Mouse (Mus musculus): Measurements from ENCODE around the gene Chst5. TPM values are rescaled to one million over a fixed set of nuclear protein-coding genes. Genes with fewer than 3 reads are reported as not detected.

The Chst5 gene
- polyA plus RNA-seq, 1 experiment = not detected

GRCm38 (mm10) chr8:111865857-111866256, 44.4 kb downstream of the Chst5 start:
- H3K79me3 ChIP-seq (ENCODE audit: low read depth) = no peaks in the 10 kb centered on the region
- no peaks in the 10 kb centered on the region for H3K36me3 ChIP-seq (ENCODE audit: control insufficient read depth, insufficient read depth)
- no peaks in the 10 kb centered on the region for H3K27me3 ChIP-seq (ENCODE audit: control insufficient read depth, insufficient read depth, insufficient read length)
- TF ChIP-seq MAX (IDR thresholded peaks at IDR 0.05) (no peak), CTCF (IDR thresholded peaks at IDR 0.05; ENCODE audit: control insufficient read depth, insufficient read depth, insufficient read length) (no peak), FOSL1 (IDR thresholded peaks at IDR 0.05; ENCODE audit: insufficient read depth, low read length, poor library complexity, severe bottlenecking) (no peak), CEBPB (IDR thresholded peaks at IDR 0.05; ENCODE audit: low read depth) (no peak), USF1 (IDR thresholded peaks at IDR 0.05; ENCODE audit: low read depth) (no peak), MYOG (IDR thresholded peaks at IDR 0.05; ENCODE audit: control insufficient read depth, extremely low read depth, insufficient read length) (no peak), MYOD1 (IDR thresholded peaks at IDR 0.05; ENCODE audit: control insufficient read depth, insufficient read length, low read depth) (no peak)
- H3ac ChIP-seq (ENCODE audit: control insufficient read depth, insufficient read length, low read depth) = no peak overlapping the region
- H3K4me3 ChIP-seq (ENCODE audit: insufficient read depth, poor library complexity, severe bottlenecking) = no peak overlapping the region
- no peaks in the 10 kb centered on the region for H3K79me2 ChIP-seq (ENCODE audit: control insufficient read depth, insufficient read depth)

GRCm38 (mm10) chr8:111865130-111865852, 45.0 kb downstream of the Chst5 start:
- Histone ChIP-seq H3K27me3 (ENCODE audit: control insufficient read depth, insufficient read depth, insufficient read length) (no peaks in the 10 kb centered on the region), H3K4me3 (ENCODE audit: insufficient read depth, poor library complexity, severe bottlenecking) (no peak overlapping the region), H3ac (ENCODE audit: control insufficient read depth, insufficient read length, low read depth) (no peak overlapping the region)

GRCm38 (mm10) chr8:111864648-111865047, 45.6 kb downstream of the Chst5 start:
- TF ChIP-seq MYOD1 (IDR thresholded peaks at IDR 0.05; ENCODE audit: control insufficient read depth, insufficient read length, low read depth) (no peak), FOSL1 (IDR thresholded peaks at IDR 0.05; ENCODE audit: insufficient read depth, low read length, poor library complexity, severe bottlenecking) (no peak), CTCF (IDR thresholded peaks at IDR 0.05; ENCODE audit: control insufficient read depth, insufficient read depth, insufficient read length) (no peak), USF1 (IDR thresholded peaks at IDR 0.05; ENCODE audit: low read depth) (no peak), MYOG (IDR thresholded peaks at IDR 0.05; ENCODE audit: control insufficient read depth, extremely low read depth, insufficient read length) (no peak), MAX (IDR thresholded peaks at IDR 0.05) (no peak)
- Histone ChIP-seq H3K79me2 (ENCODE audit: control insufficient read depth, insufficient read depth) (no peaks in the 10 kb centered on the region), H3K4me3 (ENCODE audit: insufficient read depth, poor library complexity, severe bottlenecking) (no peak overlapping the region), H3K36me3 (ENCODE audit: control insufficient read depth, insufficient read depth) (no peaks in the 10 kb centered on the region), H3K27me3 (ENCODE audit: control insufficient read depth, insufficient read depth, insufficient read length) (no peaks in the 10 kb centered on the region), H3K79me3 (ENCODE audit: low read depth) (no peaks in the 10 kb centered on the region), H3ac (ENCODE audit: control insufficient read depth, insufficient read length, low read depth) (no peak overlapping the region)

More at GRCm38 (mm10) chr8:111865130-111865852, 45.0 kb downstream of the Chst5 start:
- Histone ChIP-seq H3K36me3 (ENCODE audit: control insufficient read depth, insufficient read depth) (no peaks in the 10 kb centered on the region), H3K79me3 (ENCODE audit: low read depth) (no peaks in the 10 kb centered on the region), H3K79me2 (ENCODE audit: control insufficient read depth, insufficient read depth) (no peaks in the 10 kb centered on the region)
- TF ChIP-seq CEBPB (IDR thresholded peaks at IDR 0.05; ENCODE audit: low read depth) = no peak
- TF ChIP-seq MYOD1 (IDR thresholded peaks at IDR 0.05; ENCODE audit: control insufficient read depth, insufficient read length, low read depth) = no peak
- TF ChIP-seq USF1 (IDR thresholded peaks at IDR 0.05; ENCODE audit: low read depth) = no peak
- no peak for TF ChIP-seq MAX (IDR thresholded peaks at IDR 0.05)
- no peak for TF ChIP-seq CTCF (IDR thresholded peaks at IDR 0.05; ENCODE audit: control insufficient read depth, insufficient read depth, insufficient read length)

GRCm38 (mm10) chr8:111863280-111863679, 47.0 kb downstream of the Chst5 start:
- Histone ChIP-seq H3K4me3 (ENCODE audit: insufficient read depth, poor library complexity, severe bottlenecking) (no peak overlapping the region), H3K79me3 (ENCODE audit: low read depth) (no peaks in the 10 kb centered on the region), H3ac (ENCODE audit: control insufficient read depth, insufficient read length, low read depth) (no peak overlapping the region), H3K79me2 (ENCODE audit: control insufficient read depth, insufficient read depth) (no peaks in the 10 kb centered on the region), H3K27me3 (ENCODE audit: control insufficient read depth, insufficient read depth, insufficient read length) (no peaks in the 10 kb centered on the region), H3K36me3 (ENCODE audit: control insufficient read depth, insufficient read depth) (no peaks in the 10 kb centered on the region)
- TF ChIP-seq MYOD1 (IDR thresholded peaks at IDR 0.05; ENCODE audit: control insufficient read depth, insufficient read length, low read depth) = no peak
- no peak for TF ChIP-seq MAX (IDR thresholded peaks at IDR 0.05)
- TF ChIP-seq CEBPB (IDR thresholded peaks at IDR 0.05; ENCODE audit: low read depth) = no peak
- TF ChIP-seq FOSL1 (IDR thresholded peaks at IDR 0.05; ENCODE audit: insufficient read depth, low read length, poor library complexity, severe bottlenecking) = no peak
- TF ChIP-seq MYOG (IDR thresholded peaks at IDR 0.05; ENCODE audit: control insufficient read depth, extremely low read depth, insufficient read length) = no peak
- TF ChIP-seq USF1 (IDR thresholded peaks at IDR 0.05; ENCODE audit: low read depth) = no peak
- no peak for TF ChIP-seq CTCF (IDR thresholded peaks at IDR 0.05; ENCODE audit: control insufficient read depth, insufficient read depth, insufficient read length)

- H3K36me3 ChIP-seq (ENCODE audit: control insufficient read depth, insufficient read depth) = no peaks in the 10 kb centered on the region
- H3K79me2 ChIP-seq (ENCODE audit: control insufficient read depth, insufficient read depth) = peaks cover 32% of the 10 kb centered on the region
- H3K4me3 ChIP-seq (ENCODE audit: insufficient read depth, poor library complexity, severe bottlenecking) = no peak overlapping the region
Observed at GRCm38 (mm10) chr8:111855977-111856376, 54.3 kb downstream of the Chst5 start.

More at GRCm38 (mm10) chr8:111855977-111856376, 54.3 kb downstream of the Chst5 start:
- peaks cover 27% of the 10 kb centered on the region for H3K79me3 ChIP-seq (ENCODE audit: low read depth)
- no peaks in the 10 kb centered on the region for H3K27me3 ChIP-seq (ENCODE audit: control insufficient read depth, insufficient read depth, insufficient read length)
- TF ChIP-seq MYOD1 (IDR thresholded peaks at IDR 0.05; ENCODE audit: control insufficient read depth, insufficient read length, low read depth) (no peak), CTCF (IDR thresholded peaks at IDR 0.05; ENCODE audit: control insufficient read depth, insufficient read depth, insufficient read length) (no peak), CEBPB (IDR thresholded peaks at IDR 0.05; ENCODE audit: low read depth) (no peak), FOSL1 (IDR thresholded peaks at IDR 0.05; ENCODE audit: insufficient read depth, low read length, poor library complexity, severe bottlenecking) (no peak), MYOG (IDR thresholded peaks at IDR 0.05; ENCODE audit: control insufficient read depth, extremely low read depth, insufficient read length) (no peak), USF1 (IDR thresholded peaks at IDR 0.05; ENCODE audit: low read depth) (no peak), MAX (IDR thresholded peaks at IDR 0.05) (no peak)
- no peak overlapping the region for H3ac ChIP-seq (ENCODE audit: control insufficient read depth, insufficient read length, low read depth)

All from C2C12 (cell line).